Mouse (Mus musculus): Measurements from ENCODE around the gene Serpina12.

Serpina12 gene

DNA sequence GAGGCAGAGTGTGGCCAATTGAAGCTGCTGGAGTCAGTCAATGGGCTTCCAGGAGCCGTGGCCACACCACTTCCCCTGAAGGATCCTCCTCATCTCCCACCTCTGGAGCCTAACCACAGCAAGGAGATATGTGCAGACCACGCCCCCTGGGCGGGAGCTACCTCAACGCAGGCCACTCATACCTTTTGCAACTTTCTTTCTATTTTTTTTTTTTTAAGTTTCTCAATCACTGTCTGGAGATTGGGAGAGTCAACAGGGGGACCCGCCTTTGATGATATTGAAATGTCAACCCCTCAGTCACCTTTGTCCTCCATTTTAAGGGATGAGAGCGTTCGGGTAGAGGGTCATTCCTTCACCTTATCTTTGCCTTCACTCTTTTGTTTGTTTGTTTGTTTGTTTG is at the start of gene Serpina12:
TSS of gene Serpina12 (minus strand) at position 101 of the 400 bp plus-strand sequence.
- no peak for DNase-seq

- no peak for DNase-seq
These were observed 47.1 kb upstream of the Serpina12 start for GRCm38 (mm10) chr12:104091303-104091702.

GRCm38 (mm10) chr12:104090119-104090518 is 45.9 kb upstream of the Serpina12 start:
- no peak for DNase-seq

GRCm38 (mm10) chr12:104072286-104072685 is 28.0 kb upstream of the Serpina12 start:
- DNase-seq, result no peak

- no peak for DNase-seq
These were observed 27.5 kb upstream of the Serpina12 start for GRCm38 (mm10) chr12:104071708-104072107.

DNA sequence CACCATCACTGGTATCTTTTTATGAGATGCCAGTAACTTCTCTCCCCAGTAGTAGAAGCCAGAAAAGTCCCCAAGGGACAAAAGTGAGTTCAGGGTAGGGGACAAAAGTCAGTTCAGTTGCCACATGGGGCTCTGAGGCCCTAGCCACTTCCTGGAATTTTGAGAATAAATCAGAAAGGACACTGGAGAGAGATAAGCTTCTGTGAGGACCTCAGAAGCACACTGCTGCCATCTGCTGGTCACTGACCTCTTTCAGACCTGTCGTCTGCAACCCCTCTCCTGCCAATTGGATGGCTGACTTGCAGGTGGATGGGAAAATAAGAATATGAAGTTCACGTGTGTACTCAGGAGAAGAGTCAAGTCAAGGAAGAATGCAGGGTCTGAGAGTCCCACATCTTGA is 25.4 kb upstream of the Serpina12 start:
- peak; percentile 86 for DNase-seq

DNA sequence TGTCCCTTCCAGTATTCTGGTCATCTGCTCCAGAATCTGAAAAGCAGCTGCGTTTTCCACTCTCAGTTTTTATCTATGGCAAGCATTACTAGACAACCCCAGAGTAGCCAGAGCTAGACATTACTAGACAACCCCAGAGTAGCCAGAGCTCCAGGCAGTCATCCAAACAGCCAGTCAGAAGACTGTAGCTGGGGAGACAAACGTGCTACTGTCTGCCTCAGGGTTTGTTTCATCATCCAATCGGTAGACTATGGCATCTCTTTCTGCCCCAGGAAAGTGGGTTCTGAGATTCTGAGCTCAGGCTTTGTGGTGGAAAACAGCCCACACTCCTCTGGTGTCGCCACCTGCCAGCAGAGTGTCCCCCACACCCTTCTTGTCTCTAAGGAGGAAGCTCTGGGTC is 23.3 kb upstream of the Serpina12 start:
- peak; percentile 77 for DNase-seq

- DNase-seq, result peak; percentile 69
These were observed 22.0 kb upstream of the Serpina12 start for GRCm38 (mm10) chr12:104066241-104066640.

DNA sequence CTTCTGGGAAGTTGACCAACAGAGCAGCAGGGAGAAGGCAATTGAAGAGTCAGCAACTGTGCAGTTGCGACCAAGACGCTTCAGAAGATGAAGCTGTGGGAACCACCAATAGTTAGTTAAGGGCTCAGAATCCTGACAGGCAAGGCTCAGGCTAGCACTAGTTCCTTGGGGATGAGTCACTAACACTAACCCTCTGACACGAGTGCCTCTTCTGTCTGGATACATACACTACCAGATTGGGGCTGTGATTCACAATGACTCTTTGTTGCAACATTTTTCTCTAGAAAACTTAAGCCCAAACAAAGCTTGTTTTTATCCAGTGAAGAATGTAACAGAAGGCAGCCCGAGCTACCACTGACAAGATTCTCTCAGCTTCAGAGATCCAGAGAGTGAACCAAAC is 20.8 kb upstream of the Serpina12 start:
- no peak for DNase-seq

GRCm38 (mm10) chr12:104064532-104064931 is 20.3 kb upstream of the Serpina12 start:
- DNase-seq, result no peak

DNA sequence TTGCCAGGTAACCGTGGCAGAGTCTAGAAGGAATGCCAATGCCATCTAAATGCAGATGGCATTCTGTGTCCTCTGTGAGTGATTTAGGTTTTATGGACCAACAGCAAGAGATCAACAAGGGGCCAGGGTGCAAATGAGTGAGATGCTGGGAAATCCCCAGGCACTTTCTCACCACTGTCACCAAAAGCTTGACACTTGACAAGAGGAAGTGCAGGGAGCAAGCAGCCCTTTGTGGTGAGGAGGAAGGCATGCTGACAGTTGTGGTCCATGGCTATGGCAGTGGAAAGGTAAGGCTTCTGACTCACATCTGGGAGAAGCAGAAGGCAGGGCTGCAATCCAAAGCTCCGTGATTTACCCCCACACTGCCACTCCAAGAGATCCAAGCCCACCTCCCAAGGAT is 17.6 kb upstream of the Serpina12 start:
- DNase-seq, result no peak

DNA sequence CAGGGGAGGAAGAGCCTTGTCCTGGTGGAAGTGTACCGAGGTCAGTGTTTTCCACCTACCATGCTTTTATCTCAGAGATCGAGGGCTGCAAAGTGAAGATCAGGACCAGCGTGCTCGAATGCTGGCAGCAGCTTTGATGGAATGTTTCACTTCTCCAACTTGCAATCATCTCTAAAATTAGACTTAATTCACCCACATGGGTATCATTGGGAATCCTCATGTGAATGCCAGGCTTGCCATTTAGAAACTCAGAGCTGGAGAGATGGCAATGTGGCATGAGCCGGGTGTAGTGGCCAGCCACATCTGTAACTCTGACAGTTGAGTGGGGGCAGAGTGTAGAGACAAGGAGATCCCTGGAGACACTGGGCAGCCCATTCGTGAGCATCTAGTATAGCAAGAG is 15.9 kb upstream of the Serpina12 start:
- no peak for DNase-seq

DNA sequence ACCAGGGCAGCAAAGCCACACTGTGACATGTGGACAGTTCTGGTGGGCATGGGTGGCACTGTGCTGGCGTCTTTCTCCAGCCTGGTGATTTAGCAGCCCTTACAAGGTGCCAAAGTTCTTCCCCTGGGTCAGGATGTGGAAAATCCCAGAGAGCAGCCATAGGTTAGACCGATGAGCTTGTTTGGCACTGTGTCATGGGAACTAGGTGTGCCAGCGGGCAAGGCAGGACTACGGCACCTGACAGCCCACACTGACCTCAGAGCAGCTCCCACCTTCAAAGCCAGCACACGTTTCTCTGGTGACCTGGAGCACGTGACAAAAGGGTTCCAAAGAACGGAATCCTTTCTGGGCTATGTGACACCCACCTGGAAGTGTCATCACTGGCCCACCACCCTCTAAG is 13.3 kb upstream of the Serpina12 start:
- no peak for DNase-seq

DNA sequence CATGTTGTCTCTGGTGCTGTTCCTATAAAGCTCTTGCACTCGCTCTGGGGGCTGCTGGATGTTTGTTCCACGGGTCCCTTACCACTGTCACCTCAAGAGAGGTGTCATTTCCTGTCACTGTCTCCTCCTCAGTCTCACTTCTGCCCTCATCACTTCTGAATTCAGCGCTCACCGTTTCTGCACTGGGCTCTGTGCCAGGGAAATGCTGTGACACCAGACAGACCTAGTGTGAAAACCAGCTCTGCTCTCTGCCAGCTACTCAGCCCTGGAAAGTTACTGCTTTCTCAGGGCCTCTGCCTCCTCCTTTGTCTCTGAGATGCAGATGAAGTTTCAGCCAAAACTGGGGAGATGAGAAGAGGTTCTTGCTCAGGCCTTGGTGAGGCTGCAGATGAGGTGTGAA is 12.8 kb upstream of the Serpina12 start:
- DNase-seq, result peak; percentile 55

- DNase-seq, result no peak
These were observed 11.5 kb upstream of the Serpina12 start for GRCm38 (mm10) chr12:104055755-104056154.

GRCm38 (mm10) chr12:104053995-104054394 is 9.8 kb upstream of the Serpina12 start:
- DNase-seq, result peak; percentile 66

DNA sequence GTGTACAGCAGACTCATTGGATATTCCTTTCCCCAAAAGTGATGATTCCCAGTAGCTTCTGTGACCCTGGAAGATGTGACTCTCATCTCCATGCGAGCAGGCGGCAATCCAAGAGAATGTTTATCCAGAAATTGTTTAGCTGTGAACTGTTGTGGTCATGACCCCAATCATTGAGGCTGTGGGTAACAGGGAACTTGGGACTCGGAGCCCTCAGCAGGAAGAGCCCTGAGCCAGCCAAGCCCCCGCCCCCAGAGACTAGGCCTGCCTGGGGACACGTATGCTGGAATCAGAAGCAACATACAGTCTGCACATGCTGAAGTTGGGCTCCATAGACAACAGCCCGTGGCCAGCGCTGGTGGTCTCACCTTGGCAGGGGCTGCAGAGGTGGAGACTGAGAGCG is 1.5 kb upstream of the Serpina12 start:
- peak; percentile 68 for DNase-seq

GRCm38 (mm10) chr12:104042753-104043152 is 1.5 kb downstream of the Serpina12 start:
- DNase-seq, result no peak

GRCm38 (mm10) chr12:104041401-104041800 is 2.8 kb downstream of the Serpina12 start:
- DNase-seq, result peak; percentile 90

- no peak for DNase-seq
These were observed 6.1 kb downstream of the Serpina12 start for GRCm38 (mm10) chr12:104038181-104038580.

GRCm38 (mm10) chr12:104033752-104034151 is 10.5 kb downstream of the Serpina12 start:
- DNase-seq, result no peak

GRCm38 (mm10) chr12:104029986-104030385 is 14.3 kb downstream of the Serpina12 start:
- DNase-seq, result peak; percentile 32

DNA sequence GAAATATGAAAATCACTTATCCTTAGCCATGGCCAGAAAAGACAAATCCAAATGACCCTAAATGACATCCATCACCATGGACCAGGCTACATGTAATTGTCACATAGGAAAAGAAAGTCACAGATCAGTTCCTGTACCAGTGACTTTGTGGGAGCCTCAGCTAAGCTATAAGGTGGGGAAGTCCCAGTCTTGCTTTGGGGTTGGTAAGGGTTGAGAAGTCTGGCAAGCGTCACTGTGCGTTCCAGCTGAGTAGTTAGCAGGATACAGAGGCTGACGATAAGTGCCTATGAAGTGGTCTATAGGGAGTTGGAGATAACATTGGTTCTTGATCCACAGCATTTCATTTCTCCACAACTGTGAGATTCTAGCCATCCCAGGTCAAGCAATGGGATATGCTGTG is 29.0 kb downstream of the Serpina12 start:
- no peak for DNase-seq

- DNase-seq, result no peak
These were observed 30.6 kb downstream of the Serpina12 start, which contains the start of gene Serpina9 for GRCm38 (mm10) chr12:104013620-104014019. TSS of gene Serpina9 (minus strand) at chr12:104013755.

DNA sequence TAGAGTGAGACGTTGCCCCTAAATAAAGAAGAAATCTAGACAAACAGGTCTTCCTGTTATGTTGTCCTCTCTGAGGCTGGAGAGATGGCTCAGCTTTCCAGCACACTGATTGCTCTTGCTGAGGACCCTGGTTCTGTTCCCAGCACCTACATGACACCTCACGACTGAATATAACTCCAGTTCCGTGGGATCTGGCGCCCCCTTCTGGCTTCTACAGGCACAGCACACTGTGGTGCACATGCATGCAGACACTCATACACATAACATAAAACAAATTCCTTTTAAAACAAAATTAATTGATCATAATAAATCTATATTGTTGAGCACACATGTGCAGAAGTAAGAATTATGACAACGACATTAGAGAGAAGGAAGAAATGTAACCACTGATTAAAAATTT is 39.6 kb downstream of the Serpina12 start:
- DNase-seq, result no peak

DNA sequence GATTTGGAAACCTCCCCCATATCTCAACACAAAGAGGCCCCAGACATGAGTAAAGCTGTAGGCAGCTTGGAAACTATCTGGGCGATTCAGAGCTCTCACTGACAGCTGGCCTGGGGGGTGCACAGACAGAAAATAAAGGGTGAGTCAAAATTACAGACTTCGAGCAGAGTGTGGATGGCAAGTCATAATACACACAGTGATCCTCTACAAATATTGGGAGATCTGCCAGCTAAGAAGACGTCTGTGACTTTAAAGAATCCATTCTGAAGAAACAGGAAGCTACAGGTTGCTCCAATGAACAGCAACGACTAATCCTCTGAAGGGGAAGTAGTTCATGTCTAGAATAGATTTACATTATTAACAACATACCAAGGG is 41.0 kb downstream of the Serpina12 start:
- peak; percentile 24 for DNase-seq
